Mouse (Mus musculus) kidney, adult 2 months (tissue): ENCODE measurements around the gene Degs1. TPM values are rescaled to one million over a fixed set of nuclear protein-coding genes. Genes with fewer than 3 reads are reported as not detected.

ENCODE experiments used
- DNase-seq: peaks from one replicate; pipeline ENCODE4 v3.0.0; 2021
- H3K27ac ChIP-seq: fragments of 200-500 bp; 2 replicates; pipeline ENCODE4 v1.5.1; 2012; ENCODE audit warnings: low read depth, low read length, control low read depth, inconsistent platforms; ENCODE audit not compliant: insufficient read depth
- H3K27me3 ChIP-seq: fragments of 200-500 bp; replicated peaks from 2 replicates; pipeline ENCODE4 v1.6.1; 2012; ENCODE audit warnings: mild to moderate bottlenecking, moderate library complexity, low read length, inconsistent platforms; ENCODE audit not compliant: control insufficient read depth, insufficient read depth
- H3K36me3 ChIP-seq: fragments of 200-500 bp; 2 replicates; pipeline ENCODE4 v1.6.1; 2012; ENCODE audit warnings: mild to moderate bottlenecking, moderate library complexity, low read length, inconsistent platforms; ENCODE audit not compliant: control insufficient read depth, insufficient read depth
- H3K4me1 ChIP-seq: fragments of 200-500 bp; 2 replicates; pipeline ENCODE4 v1.6.1; 2011; ENCODE audit warnings: low read length; ENCODE audit not compliant: control insufficient read depth, insufficient read depth
- H3K4me3 ChIP-seq: fragments of 200-500 bp; 2 replicates; pipeline ENCODE4 v1.5.1; 2011; ENCODE audit warnings: mild to moderate bottlenecking, low read depth, low read length, control low read depth; ENCODE audit not compliant: insufficient read depth
- CTCF ChIP-seq: fragments of 200-500 bp; conservative IDR thresholded peaks from 2 replicates; pipeline ENCODE4 v1.5.1; 2011; ENCODE audit warnings: low read depth, mild to moderate bottlenecking, control low read depth, low read length, moderate library complexity, mixed read lengths; ENCODE audit not compliant: insufficient read depth, insufficient read length
- POLR2A ChIP-seq: fragments of 200-500 bp; IDR thresholded peaks from one replicate; pipeline ENCODE4 v1.6.1; 2011; ENCODE audit warnings: low read depth, low read length, control low read depth
- WGBS: fragments of 180-500 bp; shearing (Covaris S2); methylation state at CpG from one replicate; pipeline ENCODE4 v1.1.7; 2018; 5-methylcytosine and 5-hydroxymethylcytosine counted together
- polyA plus RNA-seq: library from polyadenylated mRNA; depleted of rRNA; stranded (reverse); fragments of >200 nt; gene quantifications from 2 replicates; pipeline ENCODE4 v1.2.3, GENCODE M21; 2012

Gene Degs1
- polyA plus RNA-seq, 1 experiment: 158 TPM

GRCm38 (mm10) chr1:182281251-182281711, 1.3 kb downstream of the Degs1 start:
- TF ChIP-seq POLR2A (no peak), CTCF (no peak)
- WGBS: 22% methylated on average over 9 of the region's 9 CpGs
- DNase-seq: no peak
- Histone ChIP-seq H3K27me3 (no peaks in the 10 kb centered on the region), H3K27ac (no peak overlapping the region), H3K36me3 (peaks cover 5% of the 10 kb centered on the region), H3K4me3 (peak overlapping the region; percentile 48; the same call in 1 of the 2 replicates), H3K4me1 (peaks cover 14% of the 10 kb centered on the region)

- H3K4me3 ChIP-seq: no peak overlapping the region
- H3K36me3 ChIP-seq: peaks cover 5% of the 10 kb centered on the region
- no peak for TF ChIP-seq CTCF
- no peak for TF ChIP-seq POLR2A
- peaks cover 14% of the 10 kb centered on the region for H3K4me1 ChIP-seq
- 46% methylated on average over 11 of the region's 11 CpGs for WGBS
- peak; percentile 41 for DNase-seq
- no peak overlapping the region for H3K27ac ChIP-seq
- H3K27me3 ChIP-seq: no peaks in the 10 kb centered on the region
Observed at GRCm38 (mm10) chr1:182280577-182280976, 2.0 kb downstream of the Degs1 start.

- Histone ChIP-seq H3K27me3 (no peaks in the 10 kb centered on the region), H3K27ac (no peak overlapping the region; the same call in 1 of the 2 replicates), H3K4me1 (peaks cover 14% of the 10 kb centered on the region), H3K4me3 (no peak overlapping the region), H3K36me3 (peaks cover 5% of the 10 kb centered on the region)
- no peak for DNase-seq
- WGBS: 61% methylated on average over 6 of the region's 6 CpGs
- TF ChIP-seq CTCF (no peak), POLR2A (no peak)
Observed at GRCm38 (mm10) chr1:182280046-182280445, 2.6 kb downstream of the Degs1 start.

- 76% methylated on average over 4 of the region's 4 CpGs for WGBS
- DNase-seq: no peak
- Histone ChIP-seq H3K4me1 (peaks cover 14% of the 10 kb centered on the region), H3K36me3 (peaks cover 5% of the 10 kb centered on the region), H3K27ac (no peak overlapping the region), H3K4me3 (no peak overlapping the region), H3K27me3 (no peaks in the 10 kb centered on the region)
- TF ChIP-seq POLR2A (no peak), CTCF (no peak)
Observed at GRCm38 (mm10) chr1:182279436-182279835, 3.2 kb downstream of the Degs1 start.

- Histone ChIP-seq H3K4me1 (peaks cover 7% of the 10 kb centered on the region; the same call in 1 of the 2 replicates), H3K27me3 (no peaks in the 10 kb centered on the region), H3K4me3 (no peak overlapping the region), H3K27ac (no peak overlapping the region), H3K36me3 (peaks cover 5% of the 10 kb centered on the region)
- no peak for DNase-seq
- TF ChIP-seq CTCF (no peak), POLR2A (no peak)
- WGBS: 93% methylated on average over 6 of the region's 6 CpGs
Observed at GRCm38 (mm10) chr1:182275109-182275508, 7.5 kb downstream of the Degs1 start.

GRCm38 (mm10) chr1:182271632-182272031, 11.0 kb downstream of the Degs1 start:
- Histone ChIP-seq H3K36me3 (peaks cover 4% of the 10 kb centered on the region; the same call in 1 of the 2 replicates), H3K27ac (peak overlapping the region; percentile 92), H3K4me3 (peak overlapping the region; percentile 29; the same call in 1 of the 2 replicates), H3K4me1 (peaks cover 26% of the 10 kb centered on the region), H3K27me3 (no peaks in the 10 kb centered on the region)
- 64% methylated on average over 5 of the region's 5 CpGs for WGBS
- TF ChIP-seq CTCF: no peak
- no peak for TF ChIP-seq POLR2A
- no peak for DNase-seq

- Histone ChIP-seq H3K36me3 (no peaks in the 10 kb centered on the region), H3K27me3 (no peaks in the 10 kb centered on the region), H3K27ac (peak overlapping the region; percentile 51), H3K4me1 (peaks cover 31% of the 10 kb centered on the region), H3K4me3 (no peak overlapping the region)
- no peak for TF ChIP-seq POLR2A
- TF ChIP-seq CTCF: no peak
- DNase-seq: peak; percentile 94
- WGBS: 55% methylated on average over 5 of the region's 5 CpGs
Observed at GRCm38 (mm10) chr1:182271130-182271529, 11.5 kb downstream of the Degs1 start.
